Mouse (Mus musculus): Measurements from ENCODE around the gene Tns3. TPM values are rescaled to one million over a fixed set of nuclear protein-coding genes. Genes with fewer than 3 reads are reported as not detected.
A peak's percentile ranks its signal among the peaks of the same experiment; 100 is the strongest.

The Tns3 gene
- polyA plus RNA-seq, 1 experiment from 2014 or later: 5.5 TPM

- H3K4me2 ChIP-seq (ENCODE audit: low read depth, low read length): peak overlapping the region; percentile 75
- no peaks in the 10 kb centered on the region for H3K27me3 ChIP-seq (ENCODE audit: control insufficient read depth, insufficient read depth, low read length)
- H3K36me3 ChIP-seq (ENCODE audit: control insufficient read depth, insufficient read depth, low read length): no peaks in the 10 kb centered on the region
- H3K9ac ChIP-seq (replicated peaks; ENCODE audit: low read depth, low read length): peak overlapping the region; percentile 50; the same call in 1 of the 2 replicates
- peak overlapping the region; percentile 36 for H3K4me3 ChIP-seq (ENCODE audit: low read depth, low read length)
- peak overlapping the region; percentile 70; the same call in 1 of the 2 replicates for H3K27ac ChIP-seq (ENCODE audit: low read depth, low read length)
- WGBS: 27% methylated on average over 13 of the region's 13 CpGs
- peak; percentile 55 for ATAC-seq (ENCODE audit: low read depth)
- peaks cover 13% of the 10 kb centered on the region; the same call in 1 of the 2 replicates for H3K4me1 ChIP-seq (ENCODE audit: control insufficient read depth, insufficient read depth, low read length)
- H3K9me3 ChIP-seq (ENCODE audit: control insufficient read depth, low read length): no peaks in the 10 kb centered on the region
Observed at GRCm38 (mm10) chr11:8467403-8468160, 196.8 kb downstream of the Tns3 start.

GRCm38 (mm10) chr11:8463866-8464265 lies 200.5 kb downstream of the Tns3 start:
- Histone ChIP-seq H3K4me3 (ENCODE audit: low read depth, low read length) (no peak overlapping the region), H3K36me3 (ENCODE audit: control insufficient read depth, insufficient read depth, low read length) (no peaks in the 10 kb centered on the region), H3K4me1 (ENCODE audit: control insufficient read depth, insufficient read depth, low read length) (peaks cover 13% of the 10 kb centered on the region; the same call in 1 of the 2 replicates), H3K9ac (replicated peaks; ENCODE audit: low read depth, low read length) (no peak overlapping the region), H3K4me2 (ENCODE audit: low read depth, low read length) (no peak overlapping the region), H3K27ac (ENCODE audit: low read depth, low read length) (no peak overlapping the region), H3K27me3 (ENCODE audit: control insufficient read depth, insufficient read depth, low read length) (no peaks in the 10 kb centered on the region), H3K9me3 (ENCODE audit: control insufficient read depth, low read length) (no peaks in the 10 kb centered on the region)
- ATAC-seq (ENCODE audit: low read depth): no peak
- WGBS: 73% methylated on average over 2 of the region's 2 CpGs

- 93% methylated on average over 3 of the region's 3 CpGs for WGBS
- ATAC-seq (ENCODE audit: low read depth): no peak
Observed at GRCm38 (mm10) chr11:8462827-8463405, 201.4 kb downstream of the Tns3 start.

GRCm38 (mm10) chr11:8460835-8461234 lies 203.5 kb downstream of the Tns3 start:
- no peak for ATAC-seq (ENCODE audit: low read depth)
- Histone ChIP-seq H3K27ac (ENCODE audit: low read depth, low read length) (no peak overlapping the region), H3K9ac (replicated peaks; ENCODE audit: low read depth, low read length) (no peak overlapping the region), H3K9me3 (ENCODE audit: control insufficient read depth, low read length) (no peaks in the 10 kb centered on the region), H3K4me1 (ENCODE audit: control insufficient read depth, insufficient read depth, low read length) (no peaks in the 10 kb centered on the region; the same call in 1 of the 2 replicates), H3K4me2 (ENCODE audit: low read depth, low read length) (no peak overlapping the region), H3K4me3 (ENCODE audit: low read depth, low read length) (no peak overlapping the region), H3K27me3 (ENCODE audit: control insufficient read depth, insufficient read depth, low read length) (no peaks in the 10 kb centered on the region), H3K36me3 (ENCODE audit: control insufficient read depth, insufficient read depth, low read length) (no peaks in the 10 kb centered on the region)
- 84% methylated on average over 4 of the region's 4 CpGs for WGBS

More at GRCm38 (mm10) chr11:8462827-8463405, 201.4 kb downstream of the Tns3 start:
- Histone ChIP-seq H3K36me3 (ENCODE audit: control insufficient read depth, insufficient read depth, low read length) (no peaks in the 10 kb centered on the region), H3K4me1 (ENCODE audit: control insufficient read depth, insufficient read depth, low read length) (peaks cover 5% of the 10 kb centered on the region; the same call in 1 of the 2 replicates), H3K4me3 (ENCODE audit: low read depth, low read length) (no peak overlapping the region), H3K27ac (ENCODE audit: low read depth, low read length) (no peak overlapping the region), H3K27me3 (ENCODE audit: control insufficient read depth, insufficient read depth, low read length) (no peaks in the 10 kb centered on the region), H3K9me3 (ENCODE audit: control insufficient read depth, low read length) (no peaks in the 10 kb centered on the region), H3K9ac (replicated peaks; ENCODE audit: low read depth, low read length) (no peak overlapping the region), H3K4me2 (ENCODE audit: low read depth, low read length) (no peak overlapping the region)

GRCm38 (mm10) chr11:8457951-8458350 lies 206.4 kb downstream of the Tns3 start:
- no peak for ATAC-seq (ENCODE audit: low read depth)
- H3K36me3 ChIP-seq (ENCODE audit: control insufficient read depth, insufficient read depth, low read length): no peaks in the 10 kb centered on the region
- no peak overlapping the region for H3K4me2 ChIP-seq (ENCODE audit: low read depth, low read length)
- H3K4me3 ChIP-seq (ENCODE audit: low read depth, low read length): no peak overlapping the region
- H3K27me3 ChIP-seq (ENCODE audit: control insufficient read depth, insufficient read depth, low read length): no peaks in the 10 kb centered on the region
- no peak overlapping the region for H3K9ac ChIP-seq (replicated peaks; ENCODE audit: low read depth, low read length)
- H3K4me1 ChIP-seq (ENCODE audit: control insufficient read depth, insufficient read depth, low read length): no peaks in the 10 kb centered on the region; the same call in 1 of the 2 replicates
- no peaks in the 10 kb centered on the region for H3K9me3 ChIP-seq (ENCODE audit: control insufficient read depth, low read length)
- WGBS: 45% methylated on average over 5 of the region's 5 CpGs
- no peak overlapping the region for H3K27ac ChIP-seq (ENCODE audit: low read depth, low read length)

GRCm38 (mm10) chr11:8456586-8457285 lies 207.6 kb downstream of the Tns3 start:
- Histone ChIP-seq H3K4me3 (ENCODE audit: low read depth, low read length) (no peak overlapping the region), H3K4me2 (ENCODE audit: low read depth, low read length) (no peak overlapping the region), H3K36me3 (ENCODE audit: control insufficient read depth, insufficient read depth, low read length) (no peaks in the 10 kb centered on the region), H3K27me3 (ENCODE audit: control insufficient read depth, insufficient read depth, low read length) (no peaks in the 10 kb centered on the region), H3K9me3 (ENCODE audit: control insufficient read depth, low read length) (no peaks in the 10 kb centered on the region), H3K9ac (replicated peaks; ENCODE audit: low read depth, low read length) (no peak overlapping the region), H3K27ac (ENCODE audit: low read depth, low read length) (peak overlapping the region; percentile 36; the same call in 1 of the 2 replicates), H3K4me1 (ENCODE audit: control insufficient read depth, insufficient read depth, low read length) (no peaks in the 10 kb centered on the region; the same call in 1 of the 2 replicates)
- 41% methylated on average over 9 of the region's 9 CpGs for WGBS
- ATAC-seq (ENCODE audit: low read depth): peak; percentile 59

- H3K27ac ChIP-seq (ENCODE audit: low read depth, low read length): no peak overlapping the region
- H3K9me3 ChIP-seq (ENCODE audit: control insufficient read depth, low read length): no peaks in the 10 kb centered on the region
Observed at GRCm38 (mm10) chr11:8455650-8456049, 208.7 kb downstream of the Tns3 start.

GRCm38 (mm10) chr11:8453252-8453651 lies 211.1 kb downstream of the Tns3 start:
- 40% methylated on average over 6 of the region's 6 CpGs for WGBS
- no peaks in the 10 kb centered on the region; the same call in 1 of the 2 replicates for H3K4me1 ChIP-seq (ENCODE audit: control insufficient read depth, insufficient read depth, low read length)
- H3K27ac ChIP-seq (ENCODE audit: low read depth, low read length): no peak overlapping the region
- ATAC-seq (ENCODE audit: low read depth): no peak
- no peaks in the 10 kb centered on the region for H3K36me3 ChIP-seq (ENCODE audit: control insufficient read depth, insufficient read depth, low read length)
- no peaks in the 10 kb centered on the region for H3K27me3 ChIP-seq (ENCODE audit: control insufficient read depth, insufficient read depth, low read length)
- no peak overlapping the region for H3K4me2 ChIP-seq (ENCODE audit: low read depth, low read length)
- H3K9ac ChIP-seq (replicated peaks; ENCODE audit: low read depth, low read length): no peak overlapping the region
- H3K4me3 ChIP-seq (ENCODE audit: low read depth, low read length): no peak overlapping the region
- H3K9me3 ChIP-seq (ENCODE audit: control insufficient read depth, low read length): no peaks in the 10 kb centered on the region

More at GRCm38 (mm10) chr11:8455650-8456049, 208.7 kb downstream of the Tns3 start:
- H3K9ac ChIP-seq (replicated peaks; ENCODE audit: low read depth, low read length): no peak overlapping the region
- ATAC-seq (ENCODE audit: low read depth): no peak
- no peaks in the 10 kb centered on the region for H3K36me3 ChIP-seq (ENCODE audit: control insufficient read depth, insufficient read depth, low read length)
- WGBS: 79% methylated on average over 6 of the region's 6 CpGs
- no peak overlapping the region for H3K4me3 ChIP-seq (ENCODE audit: low read depth, low read length)
- H3K27me3 ChIP-seq (ENCODE audit: control insufficient read depth, insufficient read depth, low read length): no peaks in the 10 kb centered on the region
- no peak overlapping the region for H3K4me2 ChIP-seq (ENCODE audit: low read depth, low read length)
- H3K4me1 ChIP-seq (ENCODE audit: control insufficient read depth, insufficient read depth, low read length): no peaks in the 10 kb centered on the region; the same call in 1 of the 2 replicates

All from neural tube, embryonic 14.5 days (tissue).